Mouse (Mus musculus) MEL (cell line): ENCODE data around the gene Gm49396. TPM values are rescaled to one million over a fixed set of nuclear protein-coding genes. Genes with fewer than 3 reads are reported as not detected.

Experiments
- DNase-seq: peaks from one replicate; pipeline ENCODE4 v3.0.0; 2011; ENCODE audit warnings: low read depth, low spot score
- H3K27ac ChIP-seq: 2 replicates; pipeline ENCODE4 v1.5.1; 2012; ENCODE audit warnings: low read depth, mild to moderate bottlenecking, control low read depth, low read length, moderate library complexity; ENCODE audit not compliant: control insufficient read depth
- H3K27me3 ChIP-seq, 2 experiments: fragments of 150-350 bp in 1 of 2; sonication (generic) in 1 of 2; 2 replicates each; pipeline ENCODE4 v1.6.1; 2012; ENCODE audit warnings: low read length in 2 of 2, mild to moderate bottlenecking in 2 of 2, improper control_type of control experiment in 1 of 2, moderate library complexity in 1 of 2; ENCODE audit not compliant: insufficient read depth in 2 of 2, control insufficient read depth in 1 of 2
- H3K36me3 ChIP-seq, 2 experiments: 2 replicates each; pipeline ENCODE4 v1.6.1; 2012 to 2014; ENCODE audit warnings: low read length in 2 of 2, improper control_type of control experiment in 1 of 2, inconsistent platforms in 1 of 2, mild to moderate bottlenecking in 1 of 2; ENCODE audit not compliant: insufficient read depth in 2 of 2, control insufficient read depth in 1 of 2
- H3K4me1 ChIP-seq, 2 experiments: fragments of 150-350 bp in 1 of 2; sonication (generic) in 1 of 2; 2 replicates each; pipeline ENCODE4 v1.6.1; 2012; ENCODE audit warnings: low read length in 2 of 2, improper control_type of control experiment in 1 of 2, mild to moderate bottlenecking in 1 of 2; ENCODE audit not compliant: insufficient read depth in 2 of 2, control insufficient read depth in 1 of 2
- H3K4me3 ChIP-seq, 2 experiments: fragments of 150-350 bp in 1 of 2; sonication (generic) in 1 of 2; 2 replicates each; pipeline ENCODE4 v1.5.1; 2012; ENCODE audit warnings: low read depth in 2 of 2, low read length in 2 of 2, mild to moderate bottlenecking in 2 of 2, moderate library complexity in 2 of 2, control low read depth in 1 of 2, improper control_type of control experiment in 1 of 2; ENCODE audit not compliant: control insufficient read depth in 1 of 2, insufficient read depth in 1 of 2
- H3K79me2 ChIP-seq: 2 replicates; pipeline ENCODE4 v1.6.1; 2012; ENCODE audit warnings: mild to moderate bottlenecking, low read length, moderate library complexity; ENCODE audit not compliant: control insufficient read depth, poor library complexity, insufficient read depth
- H3K9ac ChIP-seq: 2 replicates; pipeline ENCODE4 v1.6.1; 2012; ENCODE audit warnings: low read depth, mild to moderate bottlenecking, control low read depth, low read length, moderate library complexity; ENCODE audit not compliant: control insufficient read depth, poor library complexity, severe bottlenecking
- H3K9me3 ChIP-seq: fragments of 150-350 bp; sonication (generic); replicated peaks from 2 replicates; pipeline ENCODE4 v1.6.1; 2012; ENCODE audit warnings: mild to moderate bottlenecking, low read length, improper control_type of control experiment, moderate library complexity; ENCODE audit not compliant: insufficient read depth
- BHLHE40 ChIP-seq: IDR thresholded peaks from 2 replicates; pipeline ENCODE4 v1.6.1; 2012; ENCODE audit warnings: low read depth, mild to moderate bottlenecking, inconsistent platforms, low read length, improper control_type of control experiment, borderline replicate concordance
- CHD1 ChIP-seq: IDR thresholded peaks from 2 replicates; pipeline ENCODE4 v1.6.1; 2012; ENCODE audit warnings: low read depth, mild to moderate bottlenecking, inconsistent platforms, low read length, improper control_type of control experiment
- CTCF ChIP-seq, 3 experiments: IDR thresholded peaks in 2 of 3; conservative IDR thresholded peaks in 1 of 3; 2 replicates each; pipeline ENCODE4 v1.5.1; 2011 to 2012; ENCODE audit warnings: low read length in 3 of 3, low read depth in 2 of 3, mild to moderate bottlenecking in 2 of 3, improper control_type of control experiment in 1 of 3, inconsistent platforms in 1 of 3, mixed read lengths in 1 of 3, moderate library complexity in 1 of 3; ENCODE audit not compliant: control insufficient read depth in 1 of 3, insufficient read depth in 1 of 3, poor library complexity in 1 of 3, severe bottlenecking in 1 of 3
- EP300 ChIP-seq, 2 experiments: IDR thresholded peaks; 2 replicates each; pipeline ENCODE4 v1.6.1; 2011; ENCODE audit warnings: improper control_type of control experiment in 2 of 2, low read length in 2 of 2, low read depth in 1 of 2, mild to moderate bottlenecking in 1 of 2
- GABPA ChIP-seq: IDR thresholded peaks from 2 replicates; pipeline ENCODE4 v1.6.1; 2012; ENCODE audit warnings: low read depth, mild to moderate bottlenecking, inconsistent platforms, low read length, improper control_type of control experiment, moderate library complexity
- JUND ChIP-seq: IDR thresholded peaks from 2 replicates; pipeline ENCODE4 v1.6.1; 2011; ENCODE audit warnings: low read depth, mild to moderate bottlenecking, improper control_type of control experiment, low read length
- KAT2A ChIP-seq: conservative IDR thresholded peaks from 2 replicates; pipeline ENCODE4 v1.6.1; 2012; ENCODE audit warnings: low read depth, low read length, improper control_type of control experiment, inconsistent platforms
- MAFK ChIP-seq: IDR thresholded peaks from 2 replicates; pipeline ENCODE4 v1.6.1; 2011; ENCODE audit warnings: low read depth, mild to moderate bottlenecking, low read length, improper control_type of control experiment, borderline replicate concordance
- MAZ ChIP-seq: IDR thresholded peaks from 2 replicates; pipeline ENCODE4 v1.6.1; 2012; ENCODE audit warnings: low read depth, mild to moderate bottlenecking, inconsistent platforms, low read length, improper control_type of control experiment
- MEF2A ChIP-seq: IDR thresholded peaks from 2 replicates; pipeline ENCODE4 v1.6.1; 2014; ENCODE audit warnings: low read depth, mild to moderate bottlenecking, inconsistent platforms, low read length, improper control_type of control experiment; ENCODE audit not compliant: poor library complexity, insufficient replicate concordance, severe bottlenecking; ENCODE audit errors: extremely low read depth
- MYB ChIP-seq: IDR thresholded peaks from 2 replicates; pipeline ENCODE4 v1.6.1; 2011; ENCODE audit warnings: mild to moderate bottlenecking, low read depth, low read length, improper control_type of control experiment
- NELFE ChIP-seq: IDR thresholded peaks from 2 replicates; pipeline ENCODE4 v1.6.1; 2011; ENCODE audit warnings: low read depth, low read length, improper control_type of control experiment
- NRF1 ChIP-seq: IDR thresholded peaks from 2 replicates; pipeline ENCODE4 v1.6.1; 2014; ENCODE audit warnings: low read depth, mild to moderate bottlenecking, inconsistent platforms, low read length, improper control_type of control experiment, moderate library complexity; ENCODE audit not compliant: poor library complexity, insufficient read depth, severe bottlenecking
- POLR2A ChIP-seq, 2 experiments: IDR thresholded peaks; 2 replicates each; pipeline ENCODE4 v1.6.1; 2011 to 2012; ENCODE audit warnings: low read length in 2 of 2, mild to moderate bottlenecking in 2 of 2, control low read depth in 1 of 2, improper control_type of control experiment in 1 of 2, low read depth in 1 of 2, moderate library complexity in 1 of 2; ENCODE audit not compliant: control insufficient read depth in 1 of 2, insufficient read depth in 1 of 2, poor library complexity in 1 of 2
- RAD21 ChIP-seq: IDR thresholded peaks from 2 replicates; pipeline ENCODE4 v1.6.1; 2011; ENCODE audit warnings: mild to moderate bottlenecking, low read depth, low read length, improper control_type of control experiment
- SIN3A ChIP-seq: IDR thresholded peaks from 2 replicates; pipeline ENCODE4 v1.6.1; 2012; ENCODE audit warnings: low read length, improper control_type of control experiment, inconsistent platforms
- SMC3 ChIP-seq: IDR thresholded peaks from 2 replicates; pipeline ENCODE4 v1.6.1; 2011; ENCODE audit warnings: low read depth, low read length, improper control_type of control experiment
- USF1 ChIP-seq: IDR thresholded peaks from 2 replicates; pipeline ENCODE4 v1.6.1; 2014; ENCODE audit warnings: low read depth, mild to moderate bottlenecking, inconsistent platforms, low read length, improper control_type of control experiment, moderate library complexity
- USF2 ChIP-seq, 2 experiments: IDR thresholded peaks; 2 replicates each; pipeline ENCODE4 v1.6.1; 2011 to 2012; ENCODE audit warnings: improper control_type of control experiment in 2 of 2, low read length in 2 of 2, borderline replicate concordance in 1 of 2, inconsistent platforms in 1 of 2, low read depth in 1 of 2, mild to moderate bottlenecking in 1 of 2; ENCODE audit not compliant: insufficient read depth in 1 of 2
- ZMIZ1 ChIP-seq: IDR thresholded peaks from 2 replicates; pipeline ENCODE4 v1.6.1; 2012; ENCODE audit warnings: low read depth, mild to moderate bottlenecking, inconsistent platforms, low read length, improper control_type of control experiment, moderate library complexity
- polyA plus RNA-seq, 2 experiments: library from polyadenylated mRNA; stranded (reverse) in 1 of 2; unstranded in 1 of 2; fragments of >175 nt in 1 of 2; fragments of >200 nt in 1 of 2; gene quantifications; 2 replicates each; pipeline versions ENCODE4 v1.2.1 to v1.2.4; 2012; ENCODE audit warnings: low replicate concordance in 2 of 2, low read depth in 1 of 2; ENCODE audit not compliant: insufficient read length in 2 of 2, insufficient read depth in 1 of 2, missing spikeins in 1 of 2
- total RNA-seq: library from RNA; depleted of rRNA; stranded (reverse); fragments of 300-350 nt; gene quantifications from 2 replicates; pipeline ENCODE4 v1.2.3, GENCODE M21; 2012

Gene Gm49396
- total and polyA plus RNA-seq, 3 experiments: 1.9 to 4.2 TPM; not detected in 1

DNA sequence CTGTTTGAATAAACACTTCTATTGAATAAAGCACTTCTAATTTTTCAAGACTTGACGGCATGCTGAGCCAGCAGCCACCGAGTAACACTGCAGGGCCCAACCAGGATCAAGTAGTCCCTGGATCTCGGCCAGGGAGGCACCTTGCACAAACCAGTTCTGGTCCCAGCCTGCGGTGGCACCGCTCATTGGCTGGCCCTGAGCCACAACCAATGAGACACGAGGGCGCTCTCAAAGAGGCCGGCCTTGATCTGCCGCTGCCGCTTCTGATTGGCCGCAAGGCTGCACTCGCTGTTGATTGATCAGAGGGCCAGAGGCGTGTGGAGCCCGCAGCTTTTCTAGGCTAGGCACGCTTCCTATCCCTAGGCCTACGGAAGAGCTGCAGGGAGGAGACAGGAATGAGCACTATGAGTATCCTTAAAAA, 36.8 kb downstream of the Gm49396 start (continued):
- peak in 1 of 2 experiments; percentile 82; a peak in 3 of 4 replicates for TF ChIP-seq POLR2A (IDR thresholded peaks at IDR 0.05; ENCODE audit: control insufficient read depth in 1 of 2, insufficient read depth in 1 of 2, low read depth in 1 of 2, low read length in 2 of 2, poor library complexity in 1 of 2)
- TF ChIP-seq EP300 (IDR thresholded peaks at IDR 0.05; ENCODE audit: low read depth in 1 of 2, low read length in 2 of 2): no peak
- 0 out of 2 replicates have a peak, but pooled peaks have one; percentile 27 for TF ChIP-seq MAFK
- no peak for TF ChIP-seq RAD21
- no peak for TF ChIP-seq CHD1
- TF ChIP-seq BHLHE40: peak; percentile 27; the same call in 1 of the 2 replicates
- TF ChIP-seq CTCF (IDR thresholded peaks at IDR 0.05 in 2 of 3, conservative IDR thresholded peaks at IDR 0.05 in 1 of 3; ENCODE audit: control insufficient read depth in 1 of 3, insufficient read depth in 1 of 3, low read depth in 2 of 3, low read length in 3 of 3, poor library complexity in 1 of 3, severe bottlenecking in 1 of 3): no peak
- TF ChIP-seq ZMIZ1: peak; percentile 88; the same call in 1 of the 2 replicates
- peak; percentile 39; the same call in 1 of the 2 replicates for TF ChIP-seq KAT2A

DNA sequence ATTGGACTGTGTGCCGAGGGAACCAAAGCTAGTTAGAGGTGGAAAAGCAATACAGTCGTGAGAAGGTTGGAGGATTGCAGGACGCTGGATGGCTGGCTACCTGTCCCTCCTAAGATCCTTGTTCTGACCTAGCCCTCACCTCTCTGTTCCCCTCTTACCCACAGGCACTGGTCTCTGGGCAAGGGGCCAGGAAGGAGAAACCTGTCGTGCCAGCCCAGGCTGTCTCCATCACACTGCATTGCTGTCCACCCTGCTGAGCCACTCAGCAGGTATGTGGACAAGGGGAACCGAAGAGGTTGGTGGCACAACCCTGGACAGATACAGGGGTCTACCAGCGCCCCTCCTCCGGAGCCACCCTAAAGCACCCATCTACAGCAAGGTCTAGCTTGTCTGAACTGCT, 37.5 kb downstream of the Gm49396 start:
- TF ChIP-seq ZMIZ1: no peak
- no peak for TF ChIP-seq KAT2A
- peak overlapping the region; percentile 82 for H3K9ac ChIP-seq
- H3K36me3 ChIP-seq: peaks cover 0 to 2% of the 10 kb centered on the region in 2 experiments; a peak in 2 of 4 replicates
- H3K4me1 ChIP-seq: peaks cover 0 to 6% of the 10 kb centered on the region in 2 experiments; a peak in 2 of 4 replicates
- H3K4me3 ChIP-seq: peak overlapping the region; percentile 73 to 77
- no peaks in the 10 kb centered on the region for H3K9me3 ChIP-seq
- H3K27me3 ChIP-seq: no peaks in the 10 kb centered on the region
- H3K79me2 ChIP-seq: no peaks in the 10 kb centered on the region; the same call in 1 of the 2 replicates
- DNase-seq: no peak
- peak overlapping the region; percentile 84 for H3K27ac ChIP-seq

DNA sequence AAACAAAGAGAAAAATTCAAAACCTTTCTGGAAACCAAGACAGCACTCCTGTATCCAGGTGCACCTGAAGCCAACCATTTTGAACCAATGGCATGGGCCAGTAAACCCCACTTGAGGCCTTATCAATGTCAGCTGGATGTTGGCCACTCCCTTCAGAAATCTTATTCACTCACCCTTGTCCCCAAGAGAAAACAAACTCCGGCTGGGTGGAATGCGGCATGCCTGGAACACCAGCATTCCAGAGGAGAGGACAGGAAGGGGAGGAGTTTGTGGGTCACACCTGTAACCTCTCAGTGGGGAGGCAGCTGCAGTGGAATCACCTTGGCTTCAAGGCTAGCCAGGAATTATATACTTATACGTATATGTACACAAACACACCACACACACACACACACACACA, 39.4 kb downstream of the Gm49396 start:
- DNase-seq: no peak
- TF ChIP-seq SMC3: no peak
- TF ChIP-seq GABPA: no peak
- no peak for TF ChIP-seq MYB
- no peak for TF ChIP-seq KAT2A
- no peak for TF ChIP-seq NRF1
- no peak for TF ChIP-seq USF1
- no peak for TF ChIP-seq MAZ
- no peak for TF ChIP-seq JUND
- no peak for TF ChIP-seq POLR2A (IDR thresholded peaks at IDR 0.05; ENCODE audit: control insufficient read depth in 1 of 2, insufficient read depth in 1 of 2, low read depth in 1 of 2, low read length in 2 of 2, poor library complexity in 1 of 2)
- TF ChIP-seq SIN3A: no peak
- no peak for TF ChIP-seq USF2 (IDR thresholded peaks at IDR 0.05; ENCODE audit: borderline replicate concordance in 1 of 2, insufficient read depth in 1 of 2, low read depth in 1 of 2, low read length in 2 of 2)
- no peak for TF ChIP-seq MEF2A
- TF ChIP-seq MAFK: no peak
- TF ChIP-seq NELFE: no peak
- Histone ChIP-seq H3K27me3 (no peaks in the 10 kb centered on the region), H3K36me3 (peaks cover 0 to 2% of the 10 kb centered on the region in 2 experiments; a peak in 2 of 4 replicates), H3K27ac (no peak overlapping the region), H3K79me2 (no peaks in the 10 kb centered on the region; the same call in 1 of the 2 replicates), H3K9me3 (no peaks in the 10 kb centered on the region), H3K9ac (no peak overlapping the region), H3K4me1 (peaks cover 0 to 6% of the 10 kb centered on the region in 2 experiments; a peak in 2 of 4 replicates), H3K4me3 (no peak overlapping the region)
